Mouse (Mus musculus): Measurements from ENCODE around the gene Ccdc162. TPM values are rescaled to one million over a fixed set of nuclear protein-coding genes. Genes with fewer than 3 reads are reported as not detected.

The Ccdc162 gene
- total RNA-seq, 2 experiments from 2014 or later, result 1.3 TPM

Small RNA genes within 50 kb of the gene (microRNA-seq; reads per million reads assigned to microRNA genes)
- 0 reads per million in 2 experiments for gene Mir3473b

Other genes starting within 250 kb of the Ccdc162 start
- gene Mical1, start 240.3 kb downstream of the Ccdc162 start, total RNA-seq (2021), result 10 to 100 TPM; 17.3 to 26.9 TPM
- gene Smpd2, start 226.3 kb downstream of the Ccdc162 start, total RNA-seq (2021), result 10 to 100 TPM; 12.8 to 14.3 TPM
- gene Ppil6, start 226.2 kb downstream of the Ccdc162 start, total RNA-seq (2021), result not detected
- gene Cd164, start 197.2 kb downstream of the Ccdc162 start, total RNA-seq (2021), result 100 to 1,000 TPM; 173 to 184 TPM
- gene Cep57l1, start 93.2 kb upstream of the Ccdc162 start, total RNA-seq (2021), result 1 to 10 TPM; 3.9 to 4.1 TPM
- 10 to 100 TPM; 38.4 to 45.3 TPM for gene Sesn1, start 93.3 kb upstream of the Ccdc162 start, total RNA-seq (2021)